Mouse (Mus musculus): ENCODE results near the gene Tbxas1.

Gene Tbxas1

GRCm38 (mm10) chr6:38875258-38876070 lies at the start of gene Tbxas1:
Gene Tbxas1 (plus strand): TSS chr6:38875404.
- DNase-seq (ENCODE audit: extremely low read depth, insufficient read length, low spot score): peak; percentile 27

- no peak for DNase-seq (ENCODE audit: extremely low read depth, insufficient read length, low spot score)
Observed at GRCm38 (mm10) chr6:38825886-38826285, 49.3 kb upstream of the Tbxas1 start.

GRCm38 (mm10) chr6:38826857-38827256 lies 48.3 kb upstream of the Tbxas1 start:
- no peak for DNase-seq (ENCODE audit: extremely low read depth, insufficient read length, low spot score)

GRCm38 (mm10) chr6:38827435-38827834 lies 47.8 kb upstream of the Tbxas1 start:
- no peak for DNase-seq (ENCODE audit: extremely low read depth, insufficient read length, low spot score)

- no peak for DNase-seq (ENCODE audit: extremely low read depth, insufficient read length, low spot score)
Observed at GRCm38 (mm10) chr6:38828211-38828610, 47.0 kb upstream of the Tbxas1 start.

- DNase-seq (ENCODE audit: extremely low read depth, insufficient read length, low spot score): peak; percentile 76
Observed at GRCm38 (mm10) chr6:38829452-38829851, 45.8 kb upstream of the Tbxas1 start.

- no peak for DNase-seq (ENCODE audit: extremely low read depth, insufficient read length, low spot score)
Observed at GRCm38 (mm10) chr6:38833721-38834120, 41.5 kb upstream of the Tbxas1 start.

GRCm38 (mm10) chr6:38834727-38835126 lies 40.5 kb upstream of the Tbxas1 start:
- DNase-seq (ENCODE audit: extremely low read depth, insufficient read length, low spot score): no peak

- no peak for DNase-seq (ENCODE audit: extremely low read depth, insufficient read length, low spot score)
Observed at GRCm38 (mm10) chr6:38835217-38835616, 40.0 kb upstream of the Tbxas1 start.

- DNase-seq (ENCODE audit: extremely low read depth, insufficient read length, low spot score): no peak
Observed at GRCm38 (mm10) chr6:38838061-38838460, 37.1 kb upstream of the Tbxas1 start.

- no peak for DNase-seq (ENCODE audit: extremely low read depth, insufficient read length, low spot score)
Observed at GRCm38 (mm10) chr6:38839891-38840290, 35.3 kb upstream of the Tbxas1 start.

- DNase-seq (ENCODE audit: extremely low read depth, insufficient read length, low spot score): no peak
Observed at GRCm38 (mm10) chr6:38840380-38840779, 34.8 kb upstream of the Tbxas1 start.

- no peak for DNase-seq (ENCODE audit: extremely low read depth, insufficient read length, low spot score)
Observed at GRCm38 (mm10) chr6:38840780-38841179, 34.4 kb upstream of the Tbxas1 start.

GRCm38 (mm10) chr6:38841551-38841950 lies 33.7 kb upstream of the Tbxas1 start:
- no peak for DNase-seq (ENCODE audit: extremely low read depth, insufficient read length, low spot score)

GRCm38 (mm10) chr6:38845117-38845516 lies 30.1 kb upstream of the Tbxas1 start:
- peak; percentile 64 for DNase-seq (ENCODE audit: extremely low read depth, insufficient read length, low spot score)

- no peak for DNase-seq (ENCODE audit: extremely low read depth, insufficient read length, low spot score)
Observed at GRCm38 (mm10) chr6:38845876-38846275, 29.3 kb upstream of the Tbxas1 start.

- no peak for DNase-seq (ENCODE audit: extremely low read depth, insufficient read length, low spot score)
Observed at GRCm38 (mm10) chr6:38846330-38847195, 28.6 kb upstream of the Tbxas1 start.

- DNase-seq (ENCODE audit: extremely low read depth, insufficient read length, low spot score): no peak
Observed at GRCm38 (mm10) chr6:38847447-38847846, 27.8 kb upstream of the Tbxas1 start.

GRCm38 (mm10) chr6:38847958-38848910 lies 27.0 kb upstream of the Tbxas1 start:
- no peak for DNase-seq (ENCODE audit: extremely low read depth, insufficient read length, low spot score)

- DNase-seq (ENCODE audit: extremely low read depth, insufficient read length, low spot score): no peak
Observed at GRCm38 (mm10) chr6:38850715-38851259, 24.4 kb upstream of the Tbxas1 start.

All from 3134 (cell line).